Mouse (Mus musculus) spleen, adult 12 weeks (tissue): ENCODE results near the gene Galnt2.

Source experiments
- DNase-seq: peaks from one replicate; pipeline ENCODE4 v3.0.0; 2022; ENCODE audit warnings: low spot score

The Galnt2 gene

GRCm38 (mm10) chr8:124231176-124231484 is at the start of gene Galnt2:
Gene Galnt2, plus strand, starts transcription at chr8:124231391.
- DNase-seq: peak; percentile 70

- no peak for DNase-seq
These were observed 49.4 kb upstream of the Galnt2 start for GRCm38 (mm10) chr8:124181751-124182150.

DNA sequence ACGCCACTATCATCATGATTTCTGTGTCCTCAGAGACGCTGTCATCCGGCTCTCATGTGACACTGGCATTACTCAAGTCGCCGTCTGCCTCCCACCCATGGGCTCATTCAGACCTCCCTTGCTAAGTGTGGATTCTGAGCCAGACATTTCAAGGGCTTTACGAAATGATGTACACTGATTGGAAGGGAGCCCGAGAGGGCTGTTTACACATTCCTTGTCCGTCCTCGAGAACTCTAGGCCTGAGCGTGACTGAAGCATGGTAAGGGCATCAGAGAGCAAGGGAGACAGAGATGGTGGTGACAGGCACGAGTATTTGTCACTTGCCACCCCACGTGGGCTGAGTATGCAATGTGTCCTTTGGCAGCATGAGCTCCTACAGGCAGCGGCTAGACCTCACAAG is 49.0 kb upstream of the Galnt2 start:
- DNase-seq: no peak

GRCm38 (mm10) chr8:124184078-124184477 is 47.1 kb upstream of the Galnt2 start:
- DNase-seq: no peak

- no peak for DNase-seq
These were observed 46.7 kb upstream of the Galnt2 start for GRCm38 (mm10) chr8:124184507-124184906.

DNA sequence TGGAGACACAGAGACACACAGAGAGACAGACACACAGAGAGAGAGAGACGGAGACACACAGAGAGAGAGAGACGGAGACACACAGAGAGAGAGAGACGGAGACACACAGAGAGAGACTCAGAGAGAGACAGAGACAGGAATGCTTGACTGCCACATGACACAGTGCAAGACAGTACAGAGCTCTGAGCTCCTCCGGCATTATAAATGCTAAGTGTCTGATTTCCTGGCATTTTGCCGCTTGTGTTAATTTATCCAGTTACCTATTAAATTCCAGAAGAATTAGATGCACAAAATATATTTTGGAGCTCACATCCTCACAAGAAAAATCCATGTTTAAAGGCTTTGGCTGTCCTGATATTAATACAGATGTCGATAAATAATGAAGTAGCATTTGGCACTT is 46.1 kb upstream of the Galnt2 start:
- no peak for DNase-seq

DNA sequence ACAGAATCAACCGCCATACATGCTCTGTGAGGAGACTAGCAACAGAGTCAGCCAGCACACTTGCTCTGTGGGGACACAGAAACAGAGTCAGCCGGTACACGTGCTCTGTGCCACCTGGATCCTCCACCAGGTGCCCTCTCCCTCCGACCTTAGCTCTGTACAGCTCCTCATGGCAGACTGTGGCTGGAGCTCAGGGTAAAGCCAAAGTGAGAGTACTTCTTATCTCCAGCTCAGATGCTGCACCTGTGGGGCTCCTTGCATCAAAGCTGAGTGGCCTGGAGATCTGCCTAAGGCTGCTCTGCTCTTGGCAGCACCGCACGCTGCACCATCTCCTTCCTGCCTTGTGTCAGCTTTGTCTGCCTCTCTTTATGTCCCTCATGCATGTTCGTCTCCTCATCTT is 40.8 kb upstream of the Galnt2 start:
- no peak for DNase-seq

DNA sequence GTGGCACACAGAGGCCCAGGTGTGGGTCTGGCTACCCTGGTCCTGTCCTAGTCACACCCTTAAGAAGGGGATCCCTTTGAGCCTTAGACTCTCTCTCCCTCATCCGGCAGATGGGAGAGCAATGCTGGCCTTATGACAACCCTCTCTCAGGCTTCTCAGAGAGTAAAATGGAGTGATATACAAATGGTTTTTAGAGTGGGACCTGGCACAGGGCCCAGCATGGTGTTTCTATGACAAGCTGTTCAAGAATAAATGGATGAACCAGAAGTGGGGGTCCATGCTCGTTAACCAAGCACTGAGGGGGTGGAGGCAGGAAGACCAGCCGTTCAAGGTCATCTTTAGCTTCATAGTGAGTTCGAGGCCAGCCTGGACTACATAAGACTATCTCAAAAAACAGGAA is 38.9 kb upstream of the Galnt2 start:
- no peak for DNase-seq

GRCm38 (mm10) chr8:124192976-124193375 is 38.2 kb upstream of the Galnt2 start:
- no peak for DNase-seq

DNA sequence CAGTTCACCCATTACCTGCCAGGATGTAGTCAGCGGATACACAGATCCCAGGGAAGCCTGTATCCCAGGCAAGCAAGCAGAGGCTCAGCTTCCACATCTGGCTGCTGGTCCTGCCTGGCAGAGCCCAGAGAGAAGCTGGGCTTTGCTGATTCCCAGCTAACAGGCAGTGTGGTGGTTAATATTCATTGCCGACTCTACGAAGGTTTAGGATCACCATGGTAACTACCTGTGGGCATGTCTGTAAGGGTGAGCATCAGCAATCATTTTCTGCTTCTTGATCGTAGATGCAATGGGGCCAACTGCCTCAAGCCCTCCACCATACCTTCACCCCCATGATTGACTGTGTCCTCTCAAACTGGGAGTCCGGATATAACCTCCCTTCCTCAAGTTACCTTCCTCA is 37.2 kb upstream of the Galnt2 start:
- DNase-seq: no peak

GRCm38 (mm10) chr8:124196195-124196594 is 35.0 kb upstream of the Galnt2 start:
- no peak for DNase-seq

- no peak for DNase-seq
These were observed 34.4 kb upstream of the Galnt2 start for GRCm38 (mm10) chr8:124196797-124197196.

DNA sequence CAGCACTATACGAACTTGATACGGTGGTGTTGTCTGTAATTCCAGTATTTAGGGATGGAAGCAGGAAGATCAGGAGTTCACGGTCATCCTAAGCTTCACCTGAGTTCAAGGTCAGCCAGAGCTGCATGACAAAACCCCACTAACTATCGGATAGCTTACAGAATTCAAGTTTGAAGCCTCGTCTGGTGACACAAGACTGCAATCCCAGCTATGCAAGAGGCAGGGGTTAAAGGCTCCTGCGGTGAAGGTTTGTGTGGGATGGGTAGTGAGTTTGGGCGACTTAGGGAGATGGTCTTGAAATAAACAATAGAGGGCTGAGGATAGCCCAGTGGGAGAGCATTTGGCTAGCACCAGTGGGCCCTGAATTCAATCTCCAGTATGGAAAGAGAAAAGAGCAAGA is 33.0 kb upstream of the Galnt2 start:
- DNase-seq: no peak

DNA sequence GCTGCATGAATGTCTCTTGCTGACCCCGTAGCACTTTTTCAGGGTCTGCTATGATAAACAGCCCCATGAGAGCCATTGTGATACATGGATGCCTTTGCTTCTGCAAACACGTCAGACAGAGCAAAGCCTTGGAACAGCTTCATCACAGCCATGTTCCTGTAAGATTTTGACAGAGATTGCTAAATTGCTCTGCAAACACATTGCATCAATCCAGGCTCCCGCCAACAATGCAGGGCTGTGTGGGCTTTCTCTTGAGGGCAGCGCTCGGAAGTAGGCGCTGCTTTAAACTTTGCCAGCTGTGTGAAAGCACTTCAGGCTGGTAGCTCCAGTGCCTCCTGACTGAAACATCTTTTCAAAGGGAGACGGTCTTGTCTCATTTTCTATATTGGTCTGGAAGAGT is 30.8 kb upstream of the Galnt2 start:
- DNase-seq: no peak

- DNase-seq: no peak
These were observed 29.5 kb upstream of the Galnt2 start for GRCm38 (mm10) chr8:124201706-124202105.

- no peak for DNase-seq
These were observed 28.3 kb upstream of the Galnt2 start for GRCm38 (mm10) chr8:124202895-124203294.

GRCm38 (mm10) chr8:124204001-124204601 is 27.1 kb upstream of the Galnt2 start:
- DNase-seq: no peak

DNA sequence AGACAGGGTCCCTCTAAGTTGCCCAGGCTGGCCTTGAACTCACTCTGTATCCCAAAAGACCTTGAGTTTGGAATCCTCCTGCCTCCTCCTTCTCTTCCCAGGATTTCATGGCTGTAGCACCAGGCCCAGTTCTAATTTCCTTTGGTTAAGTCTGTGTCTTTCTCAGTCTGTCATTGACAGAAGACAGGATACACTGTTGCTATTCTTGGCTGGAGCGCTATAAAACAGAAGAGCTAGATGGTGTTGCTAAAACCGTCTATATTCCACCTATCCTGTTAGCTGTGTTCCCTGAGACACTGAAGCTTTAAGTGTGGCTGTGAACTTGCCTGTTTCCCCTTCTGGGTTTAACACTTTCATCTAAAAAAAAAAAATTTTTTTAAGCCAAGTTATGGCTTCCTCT is 19.0 kb upstream of the Galnt2 start:
- DNase-seq: no peak

DNA sequence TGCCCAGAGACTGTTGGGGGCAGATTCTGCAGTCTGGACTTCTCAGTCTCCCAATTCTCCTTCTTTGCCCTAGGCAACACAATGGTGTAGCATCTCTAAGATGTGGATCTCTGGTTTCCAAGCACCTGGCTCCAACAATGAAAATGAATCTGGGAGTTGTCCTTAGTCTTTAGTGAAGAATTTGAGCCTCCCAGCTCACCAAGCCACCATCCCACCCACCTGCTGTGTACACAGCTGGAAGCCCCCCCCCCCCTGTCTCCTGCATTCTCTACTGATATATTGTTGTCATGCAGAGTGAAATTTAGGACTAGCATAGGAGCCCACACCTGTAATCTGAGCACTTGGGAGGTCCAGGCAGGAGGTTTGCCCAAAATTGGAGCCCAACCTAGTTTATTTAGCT is 14.2 kb upstream of the Galnt2 start:
- DNase-seq: no peak

DNA sequence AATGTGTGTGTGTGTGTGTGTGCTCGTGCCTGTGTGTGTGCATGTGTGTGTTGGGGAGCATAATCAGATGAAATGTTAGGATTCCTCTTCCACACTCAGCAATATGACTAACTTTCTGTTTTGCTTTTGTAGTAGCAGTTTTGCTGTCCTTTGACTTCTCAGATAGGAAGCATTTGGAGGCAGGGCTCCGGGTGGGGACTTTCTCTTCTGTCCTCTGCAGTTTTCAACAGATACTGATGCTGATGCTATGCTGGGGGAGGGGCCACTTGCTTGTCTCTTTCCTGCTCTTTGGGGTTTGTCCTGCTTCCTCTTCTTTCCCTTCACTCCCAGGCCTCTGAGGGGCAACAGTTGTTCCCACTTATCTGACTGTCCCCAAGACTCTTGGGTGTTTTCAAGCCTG is 1.3 kb upstream of the Galnt2 start:
- DNase-seq: no peak

GRCm38 (mm10) chr8:124230496-124231175 is 555 bp upstream of the Galnt2 start:
- no peak for DNase-seq

- peak; percentile 42 for DNase-seq
These were observed 491 bp downstream of the Galnt2 start for GRCm38 (mm10) chr8:124231485-124232279.

DNA sequence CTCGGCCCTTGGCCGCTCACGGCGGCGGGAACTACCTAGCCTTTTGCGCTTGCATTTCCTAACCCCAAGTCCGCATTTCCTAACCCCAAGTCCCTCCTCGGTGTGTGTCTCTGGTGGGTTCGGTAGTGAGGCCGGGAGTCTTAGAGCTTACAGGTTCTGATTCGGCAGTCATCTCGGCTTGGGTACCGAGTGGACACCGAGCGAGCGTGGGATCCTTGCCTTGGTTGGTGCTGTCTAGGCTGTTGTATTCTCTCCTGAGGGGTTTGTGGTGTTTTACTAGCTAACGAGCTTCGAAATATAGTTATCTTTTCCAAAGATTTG is 1.0 kb downstream of the Galnt2 start:
- DNase-seq: no peak

DNA sequence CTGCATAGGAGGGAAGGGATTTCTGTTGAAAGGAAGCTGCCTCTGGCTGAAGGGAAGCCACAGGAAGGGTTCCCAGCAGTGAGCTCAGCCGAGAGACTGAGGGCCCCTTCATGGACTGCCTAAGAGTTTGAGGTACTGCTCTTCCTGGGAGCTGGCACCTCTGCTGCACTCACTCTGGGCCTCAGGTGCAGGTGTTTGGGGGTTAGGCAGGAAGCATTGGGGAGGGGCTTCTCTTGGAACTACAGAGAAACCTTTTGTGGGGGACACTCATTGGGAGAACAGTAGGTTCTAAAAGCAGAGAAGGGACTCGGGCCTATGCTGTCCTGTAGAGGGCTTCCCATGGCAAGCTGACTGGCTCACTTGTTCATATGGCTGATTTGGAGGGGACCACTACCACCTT is 3.3 kb downstream of the Galnt2 start:
- DNase-seq: no peak
